Mouse (Mus musculus) layer of hippocampus, adult 11-12 months (tissue): ENCODE measurements around the gene Sulf2.
A peak's percentile ranks its signal among the peaks of the same experiment; 100 is the strongest.

ENCODE experiments used
- DNase-seq: peaks from one replicate; pipeline ENCODE4 v3.0.0; 2022; ENCODE audit warnings: low spot score

Gene Sulf2

DNA sequence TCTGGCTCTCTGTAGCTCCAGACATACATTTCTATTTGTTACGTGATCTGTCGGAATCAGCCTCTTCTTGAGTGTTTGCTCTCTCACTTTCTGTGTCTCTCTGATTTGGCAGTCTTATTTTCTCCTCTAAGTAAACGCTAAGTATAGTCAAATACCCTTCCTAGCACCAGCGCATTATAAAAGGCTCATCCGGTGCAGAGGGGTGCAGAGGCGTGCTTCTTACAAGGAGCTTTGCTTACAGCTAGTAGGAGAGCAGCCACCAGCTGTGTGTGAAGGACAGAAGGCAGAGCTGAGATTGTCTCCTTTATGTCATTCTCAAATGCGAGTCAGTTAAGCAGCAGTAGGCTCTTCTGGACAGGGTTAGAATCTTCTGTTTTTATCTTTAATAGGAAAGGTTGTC lies 103.5 kb downstream of the Sulf2 start:
- DNase-seq, result no peak

DNA sequence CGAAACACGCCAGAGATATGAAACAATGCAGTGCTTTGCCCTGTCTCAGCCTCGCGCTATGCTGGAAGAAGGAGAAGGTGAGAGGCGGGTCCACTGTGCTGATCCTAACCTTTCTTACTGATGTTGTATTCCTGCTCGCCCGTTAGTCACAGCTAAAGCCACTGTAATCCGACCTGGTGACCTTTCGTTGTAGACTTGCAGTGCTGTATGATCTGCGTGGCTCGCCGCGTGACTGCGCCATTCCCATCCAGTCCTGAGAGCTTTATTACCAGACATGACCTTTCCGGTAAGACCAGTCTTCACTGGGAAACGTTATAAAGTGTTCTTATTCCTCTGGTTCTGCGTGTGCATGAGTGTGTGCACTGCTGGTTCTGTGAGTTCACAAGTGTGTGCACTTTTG lies 104.0 kb downstream of the Sulf2 start:
- no peak for DNase-seq

DNA sequence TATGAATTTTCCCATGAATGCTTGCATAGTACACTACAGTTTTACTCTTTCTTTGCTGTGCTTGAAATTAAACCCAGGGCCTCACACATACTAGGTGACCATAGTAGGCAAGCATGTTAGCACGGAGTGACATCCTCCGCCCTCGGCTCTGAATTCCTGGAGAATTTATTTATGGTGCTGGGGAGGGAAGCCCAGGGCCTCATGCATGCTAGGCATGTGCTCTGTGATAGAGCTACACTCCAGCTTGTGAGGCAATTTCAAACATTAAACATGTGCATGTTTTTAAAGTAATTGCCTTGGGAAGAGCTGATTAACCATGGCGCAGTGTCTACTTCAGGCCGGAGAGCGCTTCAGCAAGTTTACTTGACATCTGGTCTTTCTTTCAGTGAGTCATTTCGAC lies 106.6 kb downstream of the Sulf2 start:
- no peak for DNase-seq

DNA sequence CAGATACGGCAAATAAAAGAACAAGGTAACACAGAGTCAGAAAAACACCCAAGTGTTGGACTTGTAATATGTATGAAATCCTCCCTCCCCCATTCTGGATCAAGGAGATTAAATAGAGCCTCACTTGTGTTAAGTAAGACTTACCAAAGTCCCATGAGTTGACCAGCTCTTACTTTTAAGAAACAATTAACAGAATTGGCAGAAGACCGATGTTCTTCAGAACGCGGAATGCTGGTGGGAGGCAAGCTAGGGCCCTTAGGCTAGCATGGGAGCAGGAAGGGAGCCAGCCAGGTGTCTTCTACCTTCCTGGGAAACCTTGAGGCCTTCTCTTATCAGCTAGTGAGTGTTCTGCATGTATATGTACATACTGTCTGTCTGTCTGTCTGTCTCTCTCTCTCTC lies 107.5 kb downstream of the Sulf2 start:
- no peak for DNase-seq

DNA sequence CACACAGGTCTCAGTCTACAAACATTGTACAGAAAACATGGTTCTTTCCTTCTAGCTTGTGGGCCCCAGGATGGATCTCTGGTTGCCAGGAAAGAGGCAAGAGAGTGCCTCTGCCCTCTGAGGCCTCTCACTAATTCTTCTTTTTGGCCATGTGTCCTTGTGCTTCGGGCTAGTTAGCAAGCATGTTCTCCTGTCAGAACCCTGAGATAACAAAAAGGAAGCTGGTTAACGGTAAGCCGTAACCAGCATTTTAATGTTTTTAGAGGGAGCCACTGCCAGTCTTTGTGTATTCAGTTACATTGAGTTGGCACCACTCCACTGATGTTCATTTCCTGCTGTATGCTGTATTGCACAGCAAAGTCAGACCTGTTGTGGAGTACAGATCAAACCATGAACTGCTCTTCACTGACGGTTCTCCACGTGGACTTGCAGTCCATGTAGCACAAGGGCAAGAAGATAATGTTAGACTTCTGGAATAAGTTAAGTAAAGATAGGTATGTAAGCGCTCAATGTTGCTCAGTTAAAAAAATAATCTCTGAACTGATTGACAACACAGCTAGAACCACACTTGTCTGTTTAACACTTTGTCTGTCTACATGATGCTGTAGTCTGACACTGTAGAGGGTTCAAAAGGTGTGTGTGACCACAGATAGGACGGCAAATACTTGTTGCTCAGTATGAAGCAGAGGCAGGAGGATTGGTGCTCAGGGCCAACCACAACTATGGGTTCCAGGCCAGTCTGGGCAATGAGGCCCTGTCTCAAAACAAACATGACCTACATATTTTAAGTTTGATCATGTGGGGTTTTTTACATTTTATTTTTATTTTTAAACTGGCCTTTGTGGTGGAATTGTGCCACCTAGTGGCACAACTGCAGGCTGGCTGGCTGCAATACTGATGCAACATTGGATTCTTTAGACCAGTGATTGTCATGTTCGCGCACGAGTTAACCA lies 109.6 kb downstream of the Sulf2 start:
- peak; percentile 39 for DNase-seq

DNA sequence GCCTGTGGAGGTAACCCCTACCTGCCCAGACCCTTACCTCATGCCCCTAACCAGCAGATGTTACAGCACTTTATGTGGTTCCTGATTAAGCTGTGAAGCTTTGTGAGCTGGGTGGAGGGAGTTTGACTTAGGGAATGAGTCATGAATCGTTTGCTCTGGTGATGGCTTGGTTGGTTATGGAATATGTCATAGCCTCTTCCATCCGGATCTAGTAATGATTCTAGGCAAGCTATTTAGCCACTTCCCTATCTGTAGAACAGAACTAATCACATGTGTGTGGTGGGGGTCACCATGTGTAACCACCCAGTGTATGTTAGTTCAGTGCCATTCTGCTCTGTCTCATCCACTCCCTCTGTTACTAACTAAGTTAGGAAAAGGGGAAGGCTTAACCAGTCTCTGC lies 110.5 kb downstream of the Sulf2 start:
- DNase-seq, result no peak

DNA sequence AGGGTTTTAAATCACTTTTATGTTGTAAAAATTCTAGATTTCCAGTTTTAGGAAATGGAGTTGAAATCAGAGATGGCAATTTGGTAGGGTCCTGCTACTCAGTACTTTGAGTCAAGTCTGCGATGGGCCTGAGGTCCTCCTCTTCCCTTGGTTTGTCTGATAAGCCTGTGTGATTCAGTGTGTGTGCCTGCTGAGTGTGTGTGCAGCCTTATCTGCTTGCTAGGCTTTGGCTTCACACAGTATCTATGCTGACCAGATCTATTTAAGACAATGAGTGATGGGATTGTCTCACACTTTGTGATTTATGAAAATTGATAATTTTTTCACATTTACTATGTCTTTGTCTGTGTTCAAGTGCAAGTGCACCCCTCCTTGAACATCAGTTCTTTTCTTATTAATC lies 112.9 kb downstream of the Sulf2 start:
- DNase-seq, result no peak

DNA sequence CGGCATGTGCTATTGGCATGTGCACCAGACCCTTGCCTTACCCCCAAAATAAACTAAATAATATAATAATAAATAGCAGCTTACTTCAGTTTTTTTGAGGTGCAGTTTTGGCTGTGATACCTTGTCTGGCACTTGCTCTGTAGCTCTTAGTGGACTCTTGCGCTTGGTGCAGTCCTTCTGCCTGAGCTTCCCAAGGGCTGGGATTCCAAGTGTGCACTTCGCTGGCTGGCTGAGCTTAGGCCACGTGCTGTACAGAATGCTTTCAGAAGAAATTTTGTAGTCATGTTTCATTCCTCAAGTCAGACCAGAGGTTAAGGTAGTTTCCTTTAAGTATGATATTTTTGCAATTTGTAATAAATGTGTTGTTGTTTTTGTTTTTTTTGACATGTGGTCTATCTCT lies 115.8 kb downstream of the Sulf2 start:
- DNase-seq, result no peak

DNA sequence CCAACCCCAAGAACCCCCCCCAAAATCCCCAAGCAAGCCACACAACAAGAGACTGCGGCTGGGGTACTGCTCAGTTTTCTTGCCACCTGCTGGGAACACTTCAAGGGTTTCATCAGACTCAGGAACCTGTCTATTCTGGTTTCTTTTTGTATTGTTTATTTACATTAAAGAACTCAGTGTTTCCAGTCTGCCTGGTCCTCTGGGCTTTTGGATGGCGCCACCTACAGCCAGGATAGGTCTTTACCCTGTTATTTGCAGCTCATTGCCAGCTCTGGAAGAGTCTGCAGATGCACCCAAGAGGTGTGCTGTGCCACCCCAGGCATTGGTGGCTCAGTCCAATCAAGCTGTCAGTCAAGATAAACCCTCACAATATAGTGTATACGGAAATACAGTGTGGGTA lies 119.7 kb downstream of the Sulf2 start:
- DNase-seq, result peak; percentile 62

DNA sequence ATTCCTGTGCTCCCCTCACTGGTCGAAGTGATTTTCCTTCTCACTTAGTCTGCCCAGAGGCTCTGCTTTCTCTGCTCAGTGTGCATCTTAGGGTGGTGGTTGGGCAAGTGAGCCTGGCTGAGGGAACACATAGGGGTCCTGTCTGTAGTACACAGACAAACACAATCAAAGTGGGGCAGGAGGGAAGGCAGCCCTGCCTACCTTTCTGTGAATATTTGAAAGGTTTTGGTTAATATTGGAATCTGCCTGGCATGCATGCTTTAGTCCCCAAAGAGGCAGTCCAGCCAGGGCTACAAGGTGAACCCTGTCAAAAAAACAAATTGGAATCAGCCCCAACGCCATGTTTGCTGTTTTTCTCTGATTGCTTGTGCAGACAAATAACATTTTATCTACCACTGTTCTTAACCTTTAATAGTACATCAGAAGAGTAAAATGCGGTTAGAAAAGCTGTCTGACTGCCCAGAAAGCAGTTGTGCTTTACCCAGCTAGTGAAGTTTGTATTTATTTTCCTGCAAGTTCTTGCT lies 120.4 kb downstream of the Sulf2 start:
- DNase-seq, result no peak

DNA sequence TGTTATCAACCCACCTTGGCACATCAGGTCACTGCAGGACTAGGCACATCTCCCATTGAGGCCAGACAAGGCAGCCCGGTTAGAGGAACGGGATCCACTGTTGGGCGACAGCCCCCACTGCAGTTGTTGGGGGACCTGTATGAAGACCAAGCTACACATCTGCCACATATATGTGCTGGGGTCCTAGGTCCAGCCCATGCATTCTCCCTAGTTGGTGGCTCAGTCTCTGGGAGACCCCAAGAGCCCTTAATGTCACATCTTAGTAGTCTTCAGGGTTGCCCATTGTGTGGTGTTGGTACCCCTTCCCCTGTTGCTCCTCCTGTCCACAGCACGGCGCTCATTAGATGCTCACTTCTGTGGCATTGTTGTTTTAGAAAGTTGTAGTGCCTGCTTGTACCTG lies 122.8 kb downstream of the Sulf2 start:
- DNase-seq, result no peak

DNA sequence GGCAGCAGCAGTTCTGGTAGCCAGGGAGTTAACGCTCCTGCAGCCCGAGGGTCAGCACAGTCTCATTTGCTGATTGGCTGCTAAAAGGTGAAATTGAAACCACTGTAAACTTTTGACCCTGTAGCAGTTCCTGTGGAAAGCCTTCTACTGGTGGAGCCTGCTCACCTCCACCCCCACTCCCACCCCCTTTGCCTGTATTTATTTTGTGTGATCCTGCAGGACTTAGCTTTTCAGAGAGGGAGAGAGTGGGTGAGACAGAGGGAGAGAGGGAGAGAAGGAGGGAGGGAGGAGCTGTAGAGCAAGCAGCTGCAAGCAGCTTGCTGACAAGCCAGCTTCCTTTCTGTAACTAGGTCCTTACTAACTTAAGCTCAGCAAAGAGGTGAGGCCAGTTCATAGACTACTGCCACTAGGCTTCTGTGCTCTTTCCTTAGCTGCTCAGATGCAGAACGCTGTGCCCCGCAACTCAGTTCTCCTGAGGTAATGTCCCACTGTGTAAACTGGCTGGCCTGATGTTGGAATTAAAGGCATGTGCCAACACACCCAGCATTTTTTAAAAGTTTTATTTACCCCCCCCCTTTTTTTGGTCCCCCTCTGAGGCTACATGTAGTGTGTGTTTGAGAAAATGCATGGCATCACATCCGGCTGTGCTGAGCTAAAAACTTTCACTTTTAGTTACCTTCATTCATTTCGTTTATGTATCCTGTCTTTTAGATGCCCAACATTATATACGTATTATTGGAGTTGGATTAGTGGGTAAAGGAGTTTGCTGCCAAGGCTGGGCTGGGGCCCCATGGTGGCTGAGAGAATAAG lies 124.1 kb downstream of the Sulf2 start:
- DNase-seq, result no peak

DNA sequence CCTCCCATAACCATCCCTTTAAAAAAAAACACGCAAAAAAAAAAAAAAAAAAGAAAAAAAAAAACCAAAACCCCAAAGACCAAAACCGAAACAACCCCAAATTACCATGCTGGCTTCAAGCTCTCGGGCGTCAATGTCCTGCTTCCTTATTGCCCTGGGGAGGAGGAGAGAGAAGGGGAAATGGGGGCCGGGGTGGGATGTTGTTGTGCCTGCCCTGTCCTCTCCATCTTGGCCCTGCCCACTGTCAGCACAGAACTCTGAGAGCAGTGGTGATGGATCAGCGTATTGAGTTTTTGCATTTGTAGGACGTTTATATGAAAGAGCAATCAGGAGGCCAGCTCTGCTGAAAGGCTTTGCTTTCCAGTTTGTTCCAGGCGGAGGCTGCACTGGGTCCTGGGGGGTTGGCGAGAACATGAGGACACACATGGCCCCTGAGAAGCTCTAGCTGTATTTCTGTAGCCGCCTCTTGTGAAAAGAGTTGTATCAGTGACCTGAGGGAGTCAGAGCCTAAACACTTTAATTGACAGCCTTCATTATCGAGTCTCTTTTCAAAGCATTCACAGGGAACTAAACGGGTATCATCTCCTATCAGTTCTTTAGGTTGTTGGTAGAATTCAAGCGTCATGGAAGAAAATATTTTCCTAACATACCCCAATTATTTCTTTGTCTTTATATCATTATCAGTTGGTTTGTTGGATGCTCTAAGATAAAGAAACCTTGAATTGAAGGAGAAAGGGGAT lies 125.0 kb downstream of the Sulf2 start:
- no peak for DNase-seq

DNA sequence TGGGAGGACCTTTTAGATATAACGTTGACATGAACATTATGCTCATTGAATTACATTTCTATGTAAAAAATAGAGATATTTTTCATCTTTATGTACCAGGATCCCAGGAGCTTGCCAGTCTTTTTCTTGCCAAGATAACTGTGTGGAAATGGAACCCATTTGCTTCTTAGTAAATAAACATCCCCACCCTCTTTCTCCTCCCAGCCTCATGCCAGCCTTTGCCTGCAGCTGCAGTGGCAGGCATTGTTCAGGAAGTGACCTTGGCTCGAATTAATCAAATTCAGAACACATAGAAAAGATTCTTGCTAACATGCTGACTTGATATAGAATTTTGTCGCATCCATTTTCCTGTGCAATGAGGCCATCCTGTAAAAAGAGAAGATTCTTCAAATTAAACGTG lies 126.2 kb downstream of the Sulf2 start:
- no peak for DNase-seq

DNA sequence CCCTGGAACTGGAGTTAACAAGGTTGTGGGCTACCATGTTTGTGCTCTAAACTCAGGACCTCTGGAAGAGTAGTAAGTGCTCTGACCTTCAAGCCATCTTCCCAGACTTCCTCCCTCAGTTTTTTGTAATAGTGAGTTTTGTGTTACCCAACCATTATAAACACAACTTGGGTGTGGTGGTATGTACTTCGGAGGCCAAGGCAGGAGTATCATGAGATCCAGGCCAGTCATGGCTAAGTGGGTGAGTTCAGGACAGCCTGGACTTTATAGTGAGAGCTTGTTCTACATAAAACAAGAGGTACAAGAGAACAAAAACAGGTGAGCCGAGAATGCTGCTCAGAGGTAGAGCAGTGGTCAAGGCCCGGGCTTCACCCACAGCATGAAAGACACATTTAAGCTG lies 127.6 kb downstream of the Sulf2 start:
- no peak for DNase-seq

DNA sequence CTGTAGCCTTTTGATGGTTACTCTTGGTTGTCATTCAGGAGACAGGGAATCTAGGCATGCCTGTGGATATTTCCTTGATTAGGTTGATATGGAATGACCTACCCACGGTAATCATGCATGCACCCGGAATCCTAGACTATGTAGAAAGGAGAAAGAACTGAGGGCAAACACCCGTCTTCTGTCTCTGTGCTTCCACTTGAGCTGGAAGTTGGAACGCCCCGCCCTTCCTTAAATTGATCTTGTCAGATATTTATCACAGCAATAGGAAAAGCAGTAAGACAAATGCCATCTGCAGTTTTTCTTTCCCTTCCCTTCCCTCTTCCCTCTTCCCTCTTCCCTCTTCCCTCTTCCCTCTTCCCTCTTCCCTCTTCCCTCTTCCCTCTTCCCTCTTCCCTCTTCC lies 129.5 kb downstream of the Sulf2 start:
- DNase-seq, result no peak

DNA sequence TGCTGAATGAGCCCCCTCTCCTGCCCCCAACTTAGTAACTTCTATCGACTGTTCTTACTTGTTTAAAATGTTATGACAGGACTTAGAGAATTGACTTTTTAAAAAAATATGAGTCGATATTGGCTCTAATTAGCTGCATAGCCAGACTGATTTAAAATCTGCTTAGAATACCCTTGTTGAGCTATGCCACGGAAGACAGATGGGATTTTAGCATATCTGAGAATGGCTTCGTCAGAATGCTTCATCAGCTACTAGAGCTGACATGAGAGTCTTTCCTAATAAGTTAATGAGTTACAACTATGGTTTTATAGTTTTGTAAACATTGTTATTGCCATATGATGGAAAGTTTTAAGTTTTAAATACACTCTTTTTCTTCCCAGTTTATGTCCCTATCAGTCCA lies 130.8 kb downstream of the Sulf2 start:
- DNase-seq, result no peak

DNA sequence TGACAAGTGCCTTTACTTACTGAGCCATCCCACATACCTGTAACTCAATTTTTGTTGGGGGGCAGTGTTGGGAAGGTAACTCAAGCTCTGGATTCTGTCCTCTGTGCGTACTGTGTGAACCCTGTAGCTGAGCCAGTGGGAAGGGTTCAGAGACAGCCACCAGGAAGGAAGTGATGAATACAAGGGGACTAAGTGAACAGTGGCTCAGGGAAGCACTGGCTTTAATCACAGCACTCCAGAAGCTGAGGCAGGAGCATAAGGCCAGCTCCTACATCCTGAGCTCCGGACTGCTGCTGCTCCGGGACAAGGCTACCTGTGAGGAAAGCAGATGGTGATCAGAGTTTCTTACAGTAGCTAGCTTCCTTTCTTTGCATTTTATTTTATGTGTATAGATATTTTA lies 131.4 kb downstream of the Sulf2 start:
- no peak for DNase-seq
